Mouse (Mus musculus): ENCODE results near the gene Alpk1. TPM values are rescaled to one million over a fixed set of nuclear protein-coding genes. Genes with fewer than 3 reads are reported as not detected.

The Alpk1 gene
- polyA plus RNA-seq, 1 experiment from 2014 or later = 0.64 TPM

Other genes starting within 250 kb of the Alpk1 start
- 41.4 and 42.7 TPM in 2 replicates for gene Larp7, start 227.2 kb downstream of the Alpk1 start, polyA plus RNA-seq (2016; fragmentation: Nextera tagmentation; extraction: Ambion mirVana)
- gene Zgrf1, start 227.0 kb downstream of the Alpk1 start, polyA plus RNA-seq (2016; fragmentation: Nextera tagmentation; extraction: Ambion mirVana) = 6.9 and 8.9 TPM in 2 replicates
- not detected in 2 replicates for gene Neurog2, start 147.4 kb downstream of the Alpk1 start, polyA plus RNA-seq (2016; fragmentation: Nextera tagmentation; extraction: Ambion mirVana)
- gene Tifa, start 9.3 kb upstream of the Alpk1 start, polyA plus RNA-seq (2016; fragmentation: Nextera tagmentation; extraction: Ambion mirVana) = 12.8 and 13.7 TPM in 2 replicates
- 37.3 and 39.3 TPM in 2 replicates for gene Ap1ar, start 57.0 kb upstream of the Alpk1 start, polyA plus RNA-seq (2016; fragmentation: Nextera tagmentation; extraction: Ambion mirVana)
- 61.8 and 62.3 TPM in 2 replicates for gene Fam241a, start 115.8 kb upstream of the Alpk1 start, polyA plus RNA-seq (2016; fragmentation: Nextera tagmentation; extraction: Ambion mirVana)